Mouse (Mus musculus): ENCODE measurements around the gene Mmp8. TPM values are rescaled to one million over a fixed set of nuclear protein-coding genes. Genes with fewer than 3 reads are reported as not detected.

The Mmp8 gene
- total and polyA plus RNA-seq, 3 experiments: not detected

GRCm38 (mm10) chr9:7590063-7590462 lies 31.8 kb downstream of the Mmp8 start:
- no peak overlapping the region for H3K27ac ChIP-seq (ENCODE audit: control insufficient read depth, low read depth, low read length)
- peaks cover 3 to 19% of the 10 kb centered on the region in 2 experiments for H3K27me3 ChIP-seq (ENCODE audit: control insufficient read depth in 1 of 2, insufficient read depth in 2 of 2, low read length in 2 of 2)
- no peaks in the 10 kb centered on the region; the same call in 1 of the 2 replicates for H3K9me3 ChIP-seq (replicated peaks; ENCODE audit: insufficient read depth, low read length)
- H3K4me3 ChIP-seq (ENCODE audit: control insufficient read depth in 1 of 2, insufficient read depth in 1 of 2, low read depth in 2 of 2, low read length in 2 of 2): no peak overlapping the region
- no peaks in the 10 kb centered on the region for H3K79me2 ChIP-seq (ENCODE audit: control insufficient read depth, insufficient read depth, low read length, poor library complexity)
- no peak for TF ChIP-seq HCFC1 (IDR thresholded peaks at IDR 0.05; ENCODE audit: low read depth, low read length)
- TF ChIP-seq GABPA (IDR thresholded peaks at IDR 0.05; ENCODE audit: low read depth, low read length): no peak
- no peak for TF ChIP-seq ZMIZ1 (IDR thresholded peaks at IDR 0.05; ENCODE audit: low read depth, low read length)
- TF ChIP-seq POLR2AphosphoS2 (IDR thresholded peaks at IDR 0.05; ENCODE audit: low read length): no peak
- no peak for TF ChIP-seq SIN3A (IDR thresholded peaks at IDR 0.05; ENCODE audit: low read length)
- TF ChIP-seq ZKSCAN1 (IDR thresholded peaks at IDR 0.05; ENCODE audit: low read depth, low read length): no peak
- TF ChIP-seq POLR2AphosphoS5 (IDR thresholded peaks at IDR 0.05; ENCODE audit: borderline replicate concordance, low read depth, low read length): no peak
- TF ChIP-seq KAT2A (conservative IDR thresholded peaks at IDR 0.05; ENCODE audit: low read depth, low read length): no peak
- no peak for TF ChIP-seq MYB (IDR thresholded peaks at IDR 0.05; ENCODE audit: low read depth, low read length)
- TF ChIP-seq CHD2 (IDR thresholded peaks at IDR 0.05; ENCODE audit: low read length): no peak
- TF ChIP-seq MAZ (IDR thresholded peaks at IDR 0.05; ENCODE audit: low read depth, low read length): no peak
- no peak for TF ChIP-seq ZNF384 (IDR thresholded peaks at IDR 0.05; ENCODE audit: low read depth, low read length)
- no peak for TF ChIP-seq CTCF (IDR thresholded peaks at IDR 0.05 in 2 of 3, conservative IDR thresholded peaks at IDR 0.05 in 1 of 3; ENCODE audit: control insufficient read depth in 1 of 3, insufficient read depth in 1 of 3, low read depth in 2 of 3, low read length in 3 of 3, poor library complexity in 1 of 3, severe bottlenecking in 1 of 3)
- TF ChIP-seq TCF12 (IDR thresholded peaks at IDR 0.05; ENCODE audit: low read depth, low read length): no peak
- no peak overlapping the region for H3K9ac ChIP-seq (ENCODE audit: control insufficient read depth, low read depth, low read length, poor library complexity, severe bottlenecking)
- no peak for DNase-seq (ENCODE audit: low read depth, low spot score)
- no peaks in the 10 kb centered on the region for H3K4me1 ChIP-seq (ENCODE audit: control insufficient read depth in 1 of 2, insufficient read depth in 2 of 2, low read length in 2 of 2)
- no peaks in the 10 kb centered on the region for H3K36me3 ChIP-seq (ENCODE audit: control insufficient read depth in 1 of 2, insufficient read depth in 2 of 2, low read length in 2 of 2)

- DNase-seq (ENCODE audit: low read depth, low spot score): no peak
- Histone ChIP-seq H3K27me3 (ENCODE audit: control insufficient read depth in 1 of 2, insufficient read depth in 2 of 2, low read length in 2 of 2) (peaks cover 3 to 19% of the 10 kb centered on the region in 2 experiments), H3K27ac (ENCODE audit: control insufficient read depth, low read depth, low read length) (no peak overlapping the region), H3K9ac (ENCODE audit: control insufficient read depth, low read depth, low read length, poor library complexity, severe bottlenecking) (no peak overlapping the region), H3K79me2 (ENCODE audit: control insufficient read depth, insufficient read depth, low read length, poor library complexity) (no peaks in the 10 kb centered on the region), H3K9me3 (replicated peaks; ENCODE audit: insufficient read depth, low read length) (no peaks in the 10 kb centered on the region; the same call in 1 of the 2 replicates), H3K36me3 (ENCODE audit: control insufficient read depth in 1 of 2, insufficient read depth in 2 of 2, low read length in 2 of 2) (peaks cover 0 to 2% of the 10 kb centered on the region in 2 experiments; a peak in 2 of 4 replicates), H3K4me1 (ENCODE audit: control insufficient read depth in 1 of 2, insufficient read depth in 2 of 2, low read length in 2 of 2) (no peaks in the 10 kb centered on the region), H3K4me3 (ENCODE audit: control insufficient read depth in 1 of 2, insufficient read depth in 1 of 2, low read depth in 2 of 2, low read length in 2 of 2) (no peak overlapping the region)
- TF ChIP-seq ZNF384 (IDR thresholded peaks at IDR 0.05; ENCODE audit: low read depth, low read length) (peak; percentile 79), GATA1 (IDR thresholded peaks at IDR 0.05; ENCODE audit: low read depth, low read length) (no peak), EP300 (IDR thresholded peaks at IDR 0.05; ENCODE audit: low read depth in 1 of 2, low read length in 2 of 2) (no peak), ELF1 (IDR thresholded peaks at IDR 0.05; ENCODE audit: low read depth, low read length) (no peak)
Observed at GRCm38 (mm10) chr9:7593272-7593812, 35.1 kb downstream of the Mmp8 start.
